Mouse (Mus musculus) MEL (cell line): ENCODE data around the gene Mindy1. TPM values are rescaled to one million over a fixed set of nuclear protein-coding genes. Genes with fewer than 3 reads are reported as not detected.

Experiments used
- DNase-seq: peaks from one replicate; pipeline ENCODE4 v3.0.0; 2011; ENCODE audit warnings: low read depth, low spot score
- H3K27ac ChIP-seq: 2 replicates; pipeline ENCODE4 v1.5.1; 2012; ENCODE audit warnings: low read depth, mild to moderate bottlenecking, control low read depth, low read length, moderate library complexity; ENCODE audit not compliant: control insufficient read depth
- H3K27me3 ChIP-seq, 2 experiments: fragments of 150-350 bp in 1 of 2; sonication (generic) in 1 of 2; 2 replicates each; pipeline ENCODE4 v1.6.1; 2012; ENCODE audit warnings: low read length in 2 of 2, mild to moderate bottlenecking in 2 of 2, improper control_type of control experiment in 1 of 2, moderate library complexity in 1 of 2; ENCODE audit not compliant: insufficient read depth in 2 of 2, control insufficient read depth in 1 of 2
- H3K36me3 ChIP-seq, 2 experiments: 2 replicates each; pipeline ENCODE4 v1.6.1; 2012 to 2014; ENCODE audit warnings: low read length in 2 of 2, improper control_type of control experiment in 1 of 2, inconsistent platforms in 1 of 2, mild to moderate bottlenecking in 1 of 2; ENCODE audit not compliant: insufficient read depth in 2 of 2, control insufficient read depth in 1 of 2
- H3K4me1 ChIP-seq, 2 experiments: fragments of 150-350 bp in 1 of 2; sonication (generic) in 1 of 2; 2 replicates each; pipeline ENCODE4 v1.6.1; 2012; ENCODE audit warnings: low read length in 2 of 2, improper control_type of control experiment in 1 of 2, mild to moderate bottlenecking in 1 of 2; ENCODE audit not compliant: insufficient read depth in 2 of 2, control insufficient read depth in 1 of 2
- H3K4me3 ChIP-seq, 2 experiments: fragments of 150-350 bp in 1 of 2; sonication (generic) in 1 of 2; 2 replicates each; pipeline ENCODE4 v1.5.1; 2012; ENCODE audit warnings: low read depth in 2 of 2, low read length in 2 of 2, mild to moderate bottlenecking in 2 of 2, moderate library complexity in 2 of 2, control low read depth in 1 of 2, improper control_type of control experiment in 1 of 2; ENCODE audit not compliant: control insufficient read depth in 1 of 2, insufficient read depth in 1 of 2
- H3K79me2 ChIP-seq: 2 replicates; pipeline ENCODE4 v1.6.1; 2012; ENCODE audit warnings: mild to moderate bottlenecking, low read length, moderate library complexity; ENCODE audit not compliant: control insufficient read depth, poor library complexity, insufficient read depth
- H3K9ac ChIP-seq: 2 replicates; pipeline ENCODE4 v1.6.1; 2012; ENCODE audit warnings: low read depth, mild to moderate bottlenecking, control low read depth, low read length, moderate library complexity; ENCODE audit not compliant: control insufficient read depth, poor library complexity, severe bottlenecking
- H3K9me3 ChIP-seq: fragments of 150-350 bp; sonication (generic); replicated peaks from 2 replicates; pipeline ENCODE4 v1.6.1; 2012; ENCODE audit warnings: mild to moderate bottlenecking, low read length, improper control_type of control experiment, moderate library complexity; ENCODE audit not compliant: insufficient read depth
- BHLHE40 ChIP-seq: IDR thresholded peaks from 2 replicates; pipeline ENCODE4 v1.6.1; 2012; ENCODE audit warnings: low read depth, mild to moderate bottlenecking, inconsistent platforms, low read length, improper control_type of control experiment, borderline replicate concordance
- CHD1 ChIP-seq: IDR thresholded peaks from 2 replicates; pipeline ENCODE4 v1.6.1; 2012; ENCODE audit warnings: low read depth, mild to moderate bottlenecking, inconsistent platforms, low read length, improper control_type of control experiment
- CHD2 ChIP-seq: IDR thresholded peaks from 2 replicates; pipeline ENCODE4 v1.6.1; 2011; ENCODE audit warnings: low read length, improper control_type of control experiment
- ELF1 ChIP-seq: IDR thresholded peaks from 2 replicates; pipeline ENCODE4 v1.6.1; 2014; ENCODE audit warnings: low read depth, mild to moderate bottlenecking, inconsistent platforms, low read length, improper control_type of control experiment, moderate library complexity
- EP300 ChIP-seq, 2 experiments: IDR thresholded peaks; 2 replicates each; pipeline ENCODE4 v1.6.1; 2011; ENCODE audit warnings: improper control_type of control experiment in 2 of 2, low read length in 2 of 2, low read depth in 1 of 2, mild to moderate bottlenecking in 1 of 2
- ETS1 ChIP-seq: IDR thresholded peaks from 2 replicates; pipeline ENCODE4 v1.6.1; 2012; ENCODE audit warnings: low read depth, mild to moderate bottlenecking, inconsistent platforms, low read length, improper control_type of control experiment, moderate library complexity
- GABPA ChIP-seq: IDR thresholded peaks from 2 replicates; pipeline ENCODE4 v1.6.1; 2012; ENCODE audit warnings: low read depth, mild to moderate bottlenecking, inconsistent platforms, low read length, improper control_type of control experiment, moderate library complexity
- GATA1 ChIP-seq: IDR thresholded peaks from 2 replicates; pipeline ENCODE4 v1.6.1; 2011; ENCODE audit warnings: low read depth, low read length, improper control_type of control experiment
- HCFC1 ChIP-seq: IDR thresholded peaks from 2 replicates; pipeline ENCODE4 v1.6.1; 2012; ENCODE audit warnings: low read depth, mild to moderate bottlenecking, inconsistent platforms, low read length, improper control_type of control experiment, moderate library complexity
- JUND ChIP-seq: IDR thresholded peaks from 2 replicates; pipeline ENCODE4 v1.6.1; 2011; ENCODE audit warnings: low read depth, mild to moderate bottlenecking, improper control_type of control experiment, low read length
- KAT2A ChIP-seq: conservative IDR thresholded peaks from 2 replicates; pipeline ENCODE4 v1.6.1; 2012; ENCODE audit warnings: low read depth, low read length, improper control_type of control experiment, inconsistent platforms
- MAFK ChIP-seq: IDR thresholded peaks from 2 replicates; pipeline ENCODE4 v1.6.1; 2011; ENCODE audit warnings: low read depth, mild to moderate bottlenecking, low read length, improper control_type of control experiment, borderline replicate concordance
- MAX ChIP-seq: IDR thresholded peaks from 2 replicates; pipeline ENCODE4 v1.6.1; 2011; ENCODE audit warnings: low read length, improper control_type of control experiment
- MAZ ChIP-seq: IDR thresholded peaks from 2 replicates; pipeline ENCODE4 v1.6.1; 2012; ENCODE audit warnings: low read depth, mild to moderate bottlenecking, inconsistent platforms, low read length, improper control_type of control experiment
- MEF2A ChIP-seq: IDR thresholded peaks from 2 replicates; pipeline ENCODE4 v1.6.1; 2014; ENCODE audit warnings: low read depth, mild to moderate bottlenecking, inconsistent platforms, low read length, improper control_type of control experiment; ENCODE audit not compliant: poor library complexity, insufficient replicate concordance, severe bottlenecking; ENCODE audit errors: extremely low read depth
- MXI1 ChIP-seq: IDR thresholded peaks from 2 replicates; pipeline ENCODE4 v1.6.1; 2011; ENCODE audit warnings: mild to moderate bottlenecking, low read depth, low read length, improper control_type of control experiment
- MYB ChIP-seq: IDR thresholded peaks from 2 replicates; pipeline ENCODE4 v1.6.1; 2011; ENCODE audit warnings: mild to moderate bottlenecking, low read depth, low read length, improper control_type of control experiment
- MYC ChIP-seq: IDR thresholded peaks from 2 replicates; pipeline ENCODE4 v1.6.1; 2011; ENCODE audit warnings: low read depth, mild to moderate bottlenecking, low read length, improper control_type of control experiment, moderate library complexity
- NELFE ChIP-seq: IDR thresholded peaks from 2 replicates; pipeline ENCODE4 v1.6.1; 2011; ENCODE audit warnings: low read depth, low read length, improper control_type of control experiment
- NRF1 ChIP-seq: IDR thresholded peaks from 2 replicates; pipeline ENCODE4 v1.6.1; 2014; ENCODE audit warnings: low read depth, mild to moderate bottlenecking, inconsistent platforms, low read length, improper control_type of control experiment, moderate library complexity; ENCODE audit not compliant: poor library complexity, insufficient read depth, severe bottlenecking
- POLR2A ChIP-seq, 2 experiments: IDR thresholded peaks; 2 replicates each; pipeline ENCODE4 v1.6.1; 2011 to 2012; ENCODE audit warnings: low read length in 2 of 2, mild to moderate bottlenecking in 2 of 2, control low read depth in 1 of 2, improper control_type of control experiment in 1 of 2, low read depth in 1 of 2, moderate library complexity in 1 of 2; ENCODE audit not compliant: control insufficient read depth in 1 of 2, insufficient read depth in 1 of 2, poor library complexity in 1 of 2
- POLR2AphosphoS2 ChIP-seq: IDR thresholded peaks from 2 replicates; pipeline ENCODE4 v1.6.1; 2011; ENCODE audit warnings: low read length, improper control_type of control experiment
- POLR2AphosphoS5 ChIP-seq: IDR thresholded peaks from 2 replicates; pipeline ENCODE4 v1.6.1; 2012; ENCODE audit warnings: low read depth, borderline replicate concordance, mild to moderate bottlenecking, inconsistent platforms, low read length, moderate library complexity, mixed read lengths
- RAD21 ChIP-seq: IDR thresholded peaks from 2 replicates; pipeline ENCODE4 v1.6.1; 2011; ENCODE audit warnings: mild to moderate bottlenecking, low read depth, low read length, improper control_type of control experiment
- RCOR1 ChIP-seq: IDR thresholded peaks from 2 replicates; pipeline ENCODE4 v1.6.1; 2012; ENCODE audit warnings: low read depth, mild to moderate bottlenecking, inconsistent platforms, low read length, improper control_type of control experiment
- SIN3A ChIP-seq: IDR thresholded peaks from 2 replicates; pipeline ENCODE4 v1.6.1; 2012; ENCODE audit warnings: low read length, improper control_type of control experiment, inconsistent platforms
- SMC3 ChIP-seq: IDR thresholded peaks from 2 replicates; pipeline ENCODE4 v1.6.1; 2011; ENCODE audit warnings: low read depth, low read length, improper control_type of control experiment
- TAL1 ChIP-seq: IDR thresholded peaks from 2 replicates; pipeline ENCODE4 v1.6.1; 2012; ENCODE audit warnings: mild to moderate bottlenecking, inconsistent platforms, low read length, moderate library complexity, mixed read lengths
- TBP ChIP-seq: IDR thresholded peaks from 2 replicates; pipeline ENCODE4 v1.8.0; 2011; ENCODE audit warnings: low read depth, low read length, improper control_type of control experiment
- TCF12 ChIP-seq: IDR thresholded peaks from 2 replicates; pipeline ENCODE4 v1.6.1; 2014; ENCODE audit warnings: low read depth, mild to moderate bottlenecking, inconsistent platforms, low read length, improper control_type of control experiment, moderate library complexity
- UBTF ChIP-seq: IDR thresholded peaks from 2 replicates; pipeline ENCODE4 v1.6.1; 2012; ENCODE audit warnings: low read depth, mild to moderate bottlenecking, inconsistent platforms, low read length, improper control_type of control experiment, moderate library complexity, borderline replicate concordance; ENCODE audit not compliant: insufficient read depth
- USF2 ChIP-seq, 2 experiments: IDR thresholded peaks; 2 replicates each; pipeline ENCODE4 v1.6.1; 2011 to 2012; ENCODE audit warnings: improper control_type of control experiment in 2 of 2, low read length in 2 of 2, borderline replicate concordance in 1 of 2, inconsistent platforms in 1 of 2, low read depth in 1 of 2, mild to moderate bottlenecking in 1 of 2; ENCODE audit not compliant: insufficient read depth in 1 of 2
- ZKSCAN1 ChIP-seq: IDR thresholded peaks from 2 replicates; pipeline ENCODE4 v1.6.1; 2012; ENCODE audit warnings: low read depth, mild to moderate bottlenecking, inconsistent platforms, low read length, improper control_type of control experiment, moderate library complexity
- ZMIZ1 ChIP-seq: IDR thresholded peaks from 2 replicates; pipeline ENCODE4 v1.6.1; 2012; ENCODE audit warnings: low read depth, mild to moderate bottlenecking, inconsistent platforms, low read length, improper control_type of control experiment, moderate library complexity
- ZNF384 ChIP-seq: IDR thresholded peaks from 2 replicates; pipeline ENCODE4 v1.6.1; 2012; ENCODE audit warnings: low read depth, mild to moderate bottlenecking, inconsistent platforms, low read length, improper control_type of control experiment
- polyA plus RNA-seq, 2 experiments: library from polyadenylated mRNA; stranded (reverse) in 1 of 2; unstranded in 1 of 2; fragments of >175 nt in 1 of 2; fragments of >200 nt in 1 of 2; gene quantifications; 2 replicates each; pipeline versions ENCODE4 v1.2.1 to v1.2.4; 2012; ENCODE audit warnings: low replicate concordance in 2 of 2, low read depth in 1 of 2; ENCODE audit not compliant: insufficient read length in 2 of 2, insufficient read depth in 1 of 2, missing spikeins in 1 of 2
- total RNA-seq: library from RNA; depleted of rRNA; stranded (reverse); fragments of 300-350 nt; gene quantifications from 2 replicates; pipeline ENCODE4 v1.2.3, GENCODE M21; 2012

Mindy1 gene
- total and polyA plus RNA-seq, 3 experiments, result 203 to 234 TPM; not detected in 1

- Histone ChIP-seq H3K79me2 (no peaks in the 10 kb centered on the region), H3K27me3 (no peaks in the 10 kb centered on the region), H3K27ac (peak overlapping the region; percentile 92), H3K9ac (peak overlapping the region; percentile 58), H3K4me3 (no peak overlapping the region), H3K4me1 (peaks cover 25 to 32% of the 10 kb centered on the region in 2 experiments), H3K36me3 (peaks cover 0 to 25% of the 10 kb centered on the region in 2 experiments; a peak in 2 of 4 replicates), H3K9me3 (no peaks in the 10 kb centered on the region)
- DNase-seq, result peak; percentile 100
- no peak for TF ChIP-seq ELF1
- TF ChIP-seq GABPA, result peak; percentile 93
- peak; percentile 54; the same call in 1 of the 2 replicates for TF ChIP-seq MAX
- no peak for TF ChIP-seq ZKSCAN1
- TF ChIP-seq CHD2, result no peak
- 0 out of 2 replicates have a peak, but pooled peaks have one; percentile 68 for TF ChIP-seq MYC
- TF ChIP-seq USF2 (IDR thresholded peaks at IDR 0.05; ENCODE audit: borderline replicate concordance in 1 of 2, insufficient read depth in 1 of 2, low read depth in 1 of 2, low read length in 2 of 2), result no peak
- TF ChIP-seq ZNF384, result no peak
- peak in 1 of 2 experiments; percentile 63; a peak in 2 of 4 replicates for TF ChIP-seq POLR2A (IDR thresholded peaks at IDR 0.05; ENCODE audit: control insufficient read depth in 1 of 2, insufficient read depth in 1 of 2, low read depth in 1 of 2, low read length in 2 of 2, poor library complexity in 1 of 2)
- TF ChIP-seq RAD21, result no peak
- TF ChIP-seq MEF2A, result peak; percentile 30; the same call in 1 of the 2 replicates
- peak; percentile 77 for TF ChIP-seq JUND
- TF ChIP-seq NELFE, result no peak
- peak; percentile 88; the same call in 1 of the 2 replicates for TF ChIP-seq MXI1
- peak; percentile 74 for TF ChIP-seq TCF12
- peak; percentile 89 for TF ChIP-seq ETS1
- TF ChIP-seq NRF1, result no peak; the same call in 1 of the 2 replicates
- peak; percentile 69 for TF ChIP-seq GATA1
- peak; percentile 98 for TF ChIP-seq MAFK
- TF ChIP-seq BHLHE40, result peak; percentile 41
- TF ChIP-seq RCOR1, result peak; percentile 21
- peak; percentile 52 for TF ChIP-seq MYB
- TF ChIP-seq SIN3A, result peak; percentile 75
- TF ChIP-seq UBTF, result no peak
- TF ChIP-seq SMC3, result no peak; the same call in 1 of the 2 replicates
- TF ChIP-seq CHD1, result no peak
- peak; percentile 74 for TF ChIP-seq MAZ
- TF ChIP-seq EP300 (IDR thresholded peaks at IDR 0.05; ENCODE audit: low read depth in 1 of 2, low read length in 2 of 2), result peak; percentile 73 to 75; a peak in 2 of 4 replicates
- TF ChIP-seq POLR2AphosphoS2, result peak; percentile 80
- peak; percentile 97 for TF ChIP-seq TBP
- TF ChIP-seq TAL1, result peak; percentile 54
- TF ChIP-seq KAT2A, result no peak
- TF ChIP-seq POLR2AphosphoS5, result no peak
- TF ChIP-seq ZMIZ1, result no peak
- TF ChIP-seq HCFC1, result peak; percentile 14
Measured at GRCm38 (mm10) chr3:95246465-95247231, 34.5 kb upstream of the Mindy1 start.
